Mouse (Mus musculus): ENCODE data around the gene Ccdc125. TPM values are rescaled to one million over a fixed set of nuclear protein-coding genes. Genes with fewer than 3 reads are reported as not detected.

Gene Ccdc125
- polyA plus RNA-seq, 1 experiment from 2014 or later: 8.8 TPM

DNA sequence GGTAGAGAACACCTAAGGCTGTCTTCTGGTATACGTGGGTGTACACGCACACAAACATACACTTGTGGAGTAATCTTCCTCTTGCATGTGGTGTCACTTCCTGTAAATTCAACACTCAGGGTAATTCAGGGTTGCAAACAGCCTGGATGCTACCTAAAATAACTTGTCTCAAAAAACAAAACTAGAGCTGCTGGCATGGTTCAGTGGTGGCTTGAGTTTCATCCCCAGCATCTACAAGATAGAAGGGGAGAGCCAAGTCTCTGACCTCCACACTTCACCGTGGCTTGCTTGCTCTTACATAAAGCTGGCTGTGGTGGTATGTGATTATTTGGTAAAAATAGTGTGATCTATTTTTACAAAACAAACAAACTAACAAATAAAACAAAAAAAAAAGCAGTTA, 28.0 kb downstream of the Ccdc125 start:
- no peak for DNase-seq (ENCODE audit: low spot score)
- 75% methylated on average over 3 of the region's 3 CpGs for WGBS

GRCm38 (mm10) chr13:100698866-100699265, 29.3 kb downstream of the Ccdc125 start:
- Histone ChIP-seq H3K36me3 (ENCODE audit: control insufficient read depth, insufficient read depth, low read length) (peaks cover 22% of the 10 kb centered on the region), H3K27ac (ENCODE audit: low read depth, low read length) (no peak overlapping the region), H3K9me3 (ENCODE audit: control insufficient read depth, low read length) (no peaks in the 10 kb centered on the region), H3K4me2 (no peak overlapping the region), H3K27me3 (replicated peaks; ENCODE audit: control insufficient read depth, insufficient read depth, low read length) (no peaks in the 10 kb centered on the region), H3K4me1 (replicated peaks; ENCODE audit: control insufficient read depth, insufficient read depth, low read length) (no peaks in the 10 kb centered on the region), H3K9ac (ENCODE audit: low read depth, low read length) (no peak overlapping the region), H3K4me3 (ENCODE audit: low read depth, low read length) (no peak overlapping the region)
- 95% methylated on average over 10 of the region's 10 CpGs for WGBS
- ATAC-seq (replicated peaks; ENCODE audit: low FRiP score) (no peak), DNase-seq (ENCODE audit: low spot score) (no peak)

More for the DNA sequence above, 28.0 kb downstream of the Ccdc125 start:
- H3K27me3 ChIP-seq (replicated peaks; ENCODE audit: control insufficient read depth, insufficient read depth, low read length): no peaks in the 10 kb centered on the region
- H3K4me1 ChIP-seq (replicated peaks; ENCODE audit: control insufficient read depth, insufficient read depth, low read length): no peaks in the 10 kb centered on the region
- no peak overlapping the region for H3K4me2 ChIP-seq
- H3K4me3 ChIP-seq (ENCODE audit: low read depth, low read length): no peak overlapping the region
- no peaks in the 10 kb centered on the region for H3K9me3 ChIP-seq (ENCODE audit: control insufficient read depth, low read length)
- no peak overlapping the region for H3K27ac ChIP-seq (ENCODE audit: low read depth, low read length)
- no peak for ATAC-seq (replicated peaks; ENCODE audit: low FRiP score)
- H3K9ac ChIP-seq (ENCODE audit: low read depth, low read length): no peak overlapping the region
- peaks cover 11% of the 10 kb centered on the region; the same call in 1 of the 2 replicates for H3K36me3 ChIP-seq (ENCODE audit: control insufficient read depth, insufficient read depth, low read length)

- Histone ChIP-seq H3K27ac (ENCODE audit: low read depth, low read length) (no peak overlapping the region), H3K4me3 (ENCODE audit: low read depth, low read length) (no peak overlapping the region), H3K9me3 (ENCODE audit: control insufficient read depth, low read length) (no peaks in the 10 kb centered on the region), H3K4me2 (no peak overlapping the region), H3K4me1 (replicated peaks; ENCODE audit: control insufficient read depth, insufficient read depth, low read length) (no peaks in the 10 kb centered on the region), H3K36me3 (ENCODE audit: control insufficient read depth, insufficient read depth, low read length) (peaks cover 52% of the 10 kb centered on the region), H3K9ac (ENCODE audit: low read depth, low read length) (no peak overlapping the region), H3K27me3 (replicated peaks; ENCODE audit: control insufficient read depth, insufficient read depth, low read length) (no peaks in the 10 kb centered on the region)
- no peak; the same call in 1 of the 2 replicates for ATAC-seq (replicated peaks; ENCODE audit: low FRiP score)
- no peak for DNase-seq (ENCODE audit: low spot score)
- WGBS: 93% methylated on average over 2 of the region's 2 CpGs
Observed at GRCm38 (mm10) chr13:100703468-100703867, 34.0 kb downstream of the Ccdc125 start.

GRCm38 (mm10) chr13:100706206-100706605, 36.7 kb downstream of the Ccdc125 start:
- Histone ChIP-seq H3K9me3 (ENCODE audit: control insufficient read depth, low read length) (no peaks in the 10 kb centered on the region), H3K4me3 (ENCODE audit: low read depth, low read length) (no peak overlapping the region), H3K36me3 (ENCODE audit: control insufficient read depth, insufficient read depth, low read length) (peaks cover 56% of the 10 kb centered on the region), H3K4me2 (no peak overlapping the region), H3K27me3 (replicated peaks; ENCODE audit: control insufficient read depth, insufficient read depth, low read length) (no peaks in the 10 kb centered on the region), H3K9ac (ENCODE audit: low read depth, low read length) (no peak overlapping the region), H3K27ac (ENCODE audit: low read depth, low read length) (no peak overlapping the region), H3K4me1 (replicated peaks; ENCODE audit: control insufficient read depth, insufficient read depth, low read length) (no peaks in the 10 kb centered on the region)
- ATAC-seq (replicated peaks; ENCODE audit: low FRiP score) (no peak), DNase-seq (ENCODE audit: low spot score) (no peak)
- 94% methylated on average over 7 of the region's 7 CpGs for WGBS

DNA sequence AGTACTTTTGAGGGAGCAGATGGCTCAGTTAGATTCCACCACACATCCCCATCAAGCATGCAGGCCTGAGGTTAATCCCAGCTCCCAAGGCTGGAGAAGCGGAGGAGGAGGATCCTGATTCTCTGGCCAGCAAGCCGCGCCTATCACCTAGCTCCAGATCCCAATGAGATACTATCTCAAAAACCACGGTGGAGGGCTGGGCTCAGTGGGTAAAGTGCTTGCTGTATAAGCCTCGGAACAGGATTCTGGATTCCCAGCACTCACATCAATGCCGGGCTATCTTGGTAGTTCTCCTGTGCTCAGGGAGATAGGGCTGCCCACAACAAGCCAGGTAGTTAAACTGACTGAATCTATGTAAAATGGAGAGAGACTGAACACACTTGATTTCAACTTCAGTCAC, 46.0 kb downstream of the Ccdc125 start:
- no peak for ATAC-seq (replicated peaks; ENCODE audit: low FRiP score)
- Histone ChIP-seq H3K36me3 (ENCODE audit: control insufficient read depth, insufficient read depth, low read length) (peaks cover 34% of the 10 kb centered on the region), H3K4me3 (ENCODE audit: low read depth, low read length) (no peak overlapping the region)

DNA sequence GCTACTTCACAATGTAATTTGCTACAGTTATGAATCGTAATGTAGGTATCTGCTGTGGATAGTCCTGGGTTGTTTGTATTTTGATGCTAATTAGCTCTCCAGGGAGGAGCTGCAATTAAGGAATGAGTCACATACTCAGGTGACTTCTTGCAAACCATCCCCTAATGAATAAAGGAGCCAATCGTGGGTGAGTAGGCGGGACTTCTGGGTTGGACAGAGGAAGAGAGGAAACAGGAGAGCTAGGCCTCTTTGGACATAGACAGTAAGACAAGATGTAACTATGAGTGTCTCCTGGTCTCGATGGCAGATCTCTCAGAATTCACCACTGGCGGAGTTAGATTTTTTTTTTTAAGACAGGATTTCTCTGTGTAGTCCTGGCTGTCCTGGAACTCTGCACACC, 52.1 kb downstream of the Ccdc125 start:
- Histone ChIP-seq H3K27ac (ENCODE audit: low read depth, low read length) (no peak overlapping the region), H3K9ac (ENCODE audit: low read depth, low read length) (no peak overlapping the region), H3K4me3 (ENCODE audit: low read depth, low read length) (no peak overlapping the region), H3K4me1 (replicated peaks; ENCODE audit: control insufficient read depth, insufficient read depth, low read length) (peaks cover 7% of the 10 kb centered on the region), H3K9me3 (ENCODE audit: control insufficient read depth, low read length) (no peaks in the 10 kb centered on the region), H3K27me3 (replicated peaks; ENCODE audit: control insufficient read depth, insufficient read depth, low read length) (no peaks in the 10 kb centered on the region), H3K4me2 (no peak overlapping the region), H3K36me3 (ENCODE audit: control insufficient read depth, insufficient read depth, low read length) (peaks cover 13% of the 10 kb centered on the region; the same call in 1 of the 2 replicates)
- no peak for DNase-seq (ENCODE audit: low spot score)
- no peak for ATAC-seq (replicated peaks; ENCODE audit: low FRiP score)
- WGBS: 86% methylated on average over 5 of the region's 5 CpGs

More for the DNA sequence above, 46.0 kb downstream of the Ccdc125 start:
- Histone ChIP-seq H3K9me3 (ENCODE audit: control insufficient read depth, low read length) (no peaks in the 10 kb centered on the region), H3K4me1 (replicated peaks; ENCODE audit: control insufficient read depth, insufficient read depth, low read length) (no peaks in the 10 kb centered on the region), H3K4me2 (no peak overlapping the region), H3K27ac (ENCODE audit: low read depth, low read length) (no peak overlapping the region), H3K9ac (ENCODE audit: low read depth, low read length) (no peak overlapping the region), H3K27me3 (replicated peaks; ENCODE audit: control insufficient read depth, insufficient read depth, low read length) (no peaks in the 10 kb centered on the region)
- DNase-seq (ENCODE audit: low spot score): no peak
- 79% methylated on average over 6 of the region's 6 CpGs for WGBS

DNA sequence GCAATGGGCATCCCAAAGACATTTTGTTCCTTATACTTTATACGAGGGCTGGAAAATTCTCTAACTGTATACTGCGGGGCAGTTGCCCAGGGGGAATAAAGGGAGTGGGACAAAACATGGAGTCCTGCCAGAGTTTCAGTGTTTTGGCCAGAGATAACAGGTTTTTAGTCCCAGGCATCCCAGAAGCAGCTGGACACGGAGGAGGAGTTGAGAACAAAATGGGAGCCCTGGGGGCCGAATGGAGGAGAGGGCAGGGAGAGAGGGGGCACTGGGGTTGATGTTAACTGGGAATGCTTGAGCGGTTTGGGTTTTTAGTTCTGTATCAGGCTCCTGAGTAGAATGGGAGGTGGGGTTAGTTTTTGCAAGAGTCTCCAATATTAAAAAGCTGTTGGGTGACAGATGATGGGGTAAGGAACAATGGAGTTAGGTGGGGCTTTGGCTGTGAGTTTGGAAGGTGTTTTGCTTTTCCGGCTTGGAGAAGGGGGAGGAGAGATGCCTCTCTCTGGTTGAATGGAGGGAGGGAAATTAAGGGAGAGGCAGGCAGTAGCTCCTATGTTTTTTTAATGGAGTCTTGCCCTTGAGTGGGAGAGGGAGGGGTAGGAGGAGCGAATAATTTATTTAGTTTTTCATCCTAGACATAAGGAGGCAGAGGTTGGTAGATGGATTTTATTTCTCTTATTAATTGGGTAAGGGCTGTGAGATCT, 54.7 kb downstream of the Ccdc125 start:
- 92% methylated on average over 7 of the region's 7 CpGs for WGBS
- DNase-seq (ENCODE audit: low spot score) (no peak), ATAC-seq (replicated peaks; ENCODE audit: low FRiP score) (no peak)
- Histone ChIP-seq H3K27me3 (replicated peaks; ENCODE audit: control insufficient read depth, insufficient read depth, low read length) (no peaks in the 10 kb centered on the region), H3K9me3 (ENCODE audit: control insufficient read depth, low read length) (no peaks in the 10 kb centered on the region), H3K4me3 (ENCODE audit: low read depth, low read length) (no peak overlapping the region), H3K36me3 (ENCODE audit: control insufficient read depth, insufficient read depth, low read length) (peaks cover 16% of the 10 kb centered on the region), H3K9ac (ENCODE audit: low read depth, low read length) (no peak overlapping the region), H3K27ac (ENCODE audit: low read depth, low read length) (no peak overlapping the region), H3K4me2 (no peak overlapping the region), H3K4me1 (replicated peaks; ENCODE audit: control insufficient read depth, insufficient read depth, low read length) (peaks cover 13% of the 10 kb centered on the region)

DNA sequence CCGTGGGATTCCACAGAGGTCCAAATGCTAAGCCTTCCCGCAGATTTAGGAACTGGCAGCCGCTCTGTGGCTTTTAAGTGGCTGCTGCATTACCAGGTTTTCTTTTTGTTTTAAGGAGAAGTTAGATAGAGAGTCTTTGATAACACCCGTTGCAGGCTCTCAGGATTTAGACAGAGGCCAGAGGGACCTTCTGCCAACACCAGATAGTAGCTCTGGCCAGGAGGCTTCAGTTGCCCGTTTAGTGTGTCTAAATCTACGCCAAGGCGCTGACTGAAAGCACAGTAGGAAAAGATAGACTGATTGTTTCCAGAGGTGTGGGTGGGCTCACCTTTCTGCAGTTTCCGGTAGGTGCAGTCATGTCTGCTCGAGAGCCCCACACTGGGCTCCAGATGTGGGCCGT, 55.7 kb downstream of the Ccdc125 start:
- Histone ChIP-seq H3K4me1 (replicated peaks; ENCODE audit: control insufficient read depth, insufficient read depth, low read length) (peaks cover 16% of the 10 kb centered on the region), H3K36me3 (ENCODE audit: control insufficient read depth, insufficient read depth, low read length) (peaks cover 15% of the 10 kb centered on the region), H3K27ac (ENCODE audit: low read depth, low read length) (no peak overlapping the region), H3K4me2 (peak overlapping the region; percentile 41), H3K9me3 (ENCODE audit: control insufficient read depth, low read length) (no peaks in the 10 kb centered on the region), H3K4me3 (ENCODE audit: low read depth, low read length) (no peak overlapping the region), H3K27me3 (replicated peaks; ENCODE audit: control insufficient read depth, insufficient read depth, low read length) (no peaks in the 10 kb centered on the region), H3K9ac (ENCODE audit: low read depth, low read length) (no peak overlapping the region)
- 46% methylated on average over 10 of the region's 10 CpGs for WGBS
- ATAC-seq (replicated peaks; ENCODE audit: low FRiP score) (peak; percentile 70), DNase-seq (ENCODE audit: low spot score) (no peak)

- DNase-seq (ENCODE audit: low spot score) (no peak), ATAC-seq (replicated peaks; ENCODE audit: low FRiP score) (no peak)
- Histone ChIP-seq H3K4me2 (no peak overlapping the region), H3K27me3 (replicated peaks; ENCODE audit: control insufficient read depth, insufficient read depth, low read length) (no peaks in the 10 kb centered on the region), H3K9me3 (ENCODE audit: control insufficient read depth, low read length) (no peaks in the 10 kb centered on the region), H3K27ac (ENCODE audit: low read depth, low read length) (no peak overlapping the region), H3K9ac (ENCODE audit: low read depth, low read length) (no peak overlapping the region), H3K36me3 (ENCODE audit: control insufficient read depth, insufficient read depth, low read length) (peaks cover 12% of the 10 kb centered on the region), H3K4me3 (ENCODE audit: low read depth, low read length) (no peak overlapping the region), H3K4me1 (replicated peaks; ENCODE audit: control insufficient read depth, insufficient read depth, low read length) (peaks cover 16% of the 10 kb centered on the region)
- WGBS: 70% methylated on average over 5 of the region's 5 CpGs
Observed at GRCm38 (mm10) chr13:100728086-100728485, 58.6 kb downstream of the Ccdc125 start.

All from liver, embryonic 11.5 days (tissue).